Mouse (Mus musculus) T-helper 2 cell (primary cell): ENCODE results near the gene Mettl26.

Experiments
- in situ Hi-C: fragments of 300-600 bp; cut with MboI, MseI; formaldehyde crosslinking; loops from one replicate; pipeline ENCODE4 v1.15.1; 2025; ENCODE audit warnings: high pct_unique_total_duplicates

Mettl26 gene

DNA sequence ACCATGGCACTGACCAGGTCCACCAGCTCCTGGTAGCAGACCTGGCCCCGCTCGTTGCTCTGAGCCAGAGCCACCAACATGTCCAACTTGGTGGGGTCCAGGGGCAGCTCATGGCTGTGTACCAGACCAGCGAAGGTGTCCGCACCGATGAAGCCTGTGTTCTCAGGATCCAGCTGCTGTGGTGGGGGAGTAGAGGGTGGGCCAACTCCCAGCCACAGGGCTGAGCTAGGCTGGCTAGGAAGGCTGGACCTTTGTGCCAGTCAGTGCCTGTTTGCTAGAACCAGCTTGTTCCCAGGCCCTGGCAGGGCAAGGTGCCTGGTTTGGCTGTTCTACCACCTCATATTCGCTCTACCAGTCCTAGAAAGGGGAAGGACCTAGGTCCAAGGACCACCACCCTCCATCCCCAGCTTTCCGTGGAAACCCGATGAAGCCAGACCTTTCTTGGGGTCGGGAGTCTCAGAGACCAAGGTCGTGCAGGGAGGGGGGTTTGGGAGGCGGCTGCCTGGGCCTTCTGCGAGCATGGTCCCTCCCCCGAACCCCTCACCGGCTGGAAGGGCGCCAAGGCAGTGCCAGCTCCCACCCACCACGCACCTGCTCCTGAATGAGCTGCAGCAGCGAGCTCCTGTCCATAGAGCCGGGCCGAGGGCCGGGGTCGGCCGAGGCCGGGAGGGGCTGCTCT lies 38.3 kb upstream of the Mettl26 start:
- in situ Hi-C loops: loop anchor here (10.0 to 25.0 kb wide), 2 partner anchors 1832 to 2001 kb away; partner anchors contain the start of gene Snrpc

DNA sequence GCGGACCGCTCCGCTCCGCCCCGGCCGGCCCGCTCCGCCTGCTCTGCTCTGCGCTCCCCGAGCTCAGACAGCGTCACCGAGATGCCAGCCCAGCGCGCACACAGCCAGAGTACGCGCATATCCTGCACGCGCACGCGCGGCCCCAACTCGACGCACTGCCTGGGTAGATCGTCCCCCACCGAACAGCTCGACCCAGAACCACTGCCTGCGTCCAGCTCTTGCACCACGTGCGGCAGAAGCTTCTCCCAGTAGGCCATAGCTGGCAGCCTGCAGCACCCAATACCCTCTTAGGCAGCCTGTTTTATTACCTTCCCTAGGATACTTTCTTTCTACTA lies 37.8 kb upstream of the Mettl26 start, which contains the start of gene Rhbdl1:
Rhbdl1 (minus strand) TSS at position 220 of the 335 bp plus-strand sequence.
- in situ Hi-C loops: loop anchor here (10.0 to 25.0 kb wide), 2 partner anchors 1832 to 2000 kb away; partner anchors contain the start of gene Snrpc

DNA sequence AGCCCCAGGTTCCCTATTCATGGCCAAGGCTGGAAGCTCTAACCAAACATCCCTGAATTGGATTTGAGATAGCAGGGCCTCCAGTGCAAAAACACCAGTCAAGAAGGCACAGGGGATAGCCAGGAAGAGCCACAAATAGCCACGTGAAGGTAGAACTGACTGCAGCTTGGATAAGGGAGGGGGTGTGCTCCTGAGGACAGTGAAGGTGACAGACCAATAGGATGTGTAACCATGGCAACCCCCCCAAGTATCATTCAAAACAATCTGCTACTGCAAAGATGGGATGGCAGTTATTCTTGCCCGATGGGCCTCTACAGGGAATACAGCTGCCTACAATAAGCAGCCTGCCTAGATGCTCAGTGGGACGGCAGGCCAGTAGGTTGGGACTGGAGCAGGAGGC lies 37.3 kb upstream of the Mettl26 start:
- in situ Hi-C loops: loop anchor here (10.0 to 25.0 kb wide), 2 partner anchors 1833 to 2000 kb away; partner anchors contain the start of gene Snrpc

DNA sequence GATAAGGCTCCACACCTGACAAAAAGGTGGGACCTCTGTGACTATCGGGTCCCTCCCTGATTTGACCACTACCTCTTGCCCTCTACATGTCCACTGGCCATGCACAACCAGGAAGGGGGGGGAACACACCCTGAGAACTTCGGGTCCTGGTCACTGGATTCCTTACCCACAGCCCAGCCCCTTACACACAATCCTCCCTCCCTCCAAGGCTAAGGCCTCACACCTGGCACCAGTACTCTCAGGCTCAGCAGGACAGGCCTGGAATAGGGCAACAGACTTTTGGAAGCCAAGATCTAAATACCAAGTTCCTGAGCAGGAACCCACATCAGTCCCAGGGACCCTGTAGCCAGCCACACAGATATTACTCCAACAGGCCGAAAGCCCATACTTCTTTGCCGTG lies 36.0 kb upstream of the Mettl26 start:
- in situ Hi-C loops: loop anchor here (10.0 to 25.0 kb wide), 2 partner anchors 1834 to 1998 kb away; partner anchors contain the start of gene Snrpc

DNA sequence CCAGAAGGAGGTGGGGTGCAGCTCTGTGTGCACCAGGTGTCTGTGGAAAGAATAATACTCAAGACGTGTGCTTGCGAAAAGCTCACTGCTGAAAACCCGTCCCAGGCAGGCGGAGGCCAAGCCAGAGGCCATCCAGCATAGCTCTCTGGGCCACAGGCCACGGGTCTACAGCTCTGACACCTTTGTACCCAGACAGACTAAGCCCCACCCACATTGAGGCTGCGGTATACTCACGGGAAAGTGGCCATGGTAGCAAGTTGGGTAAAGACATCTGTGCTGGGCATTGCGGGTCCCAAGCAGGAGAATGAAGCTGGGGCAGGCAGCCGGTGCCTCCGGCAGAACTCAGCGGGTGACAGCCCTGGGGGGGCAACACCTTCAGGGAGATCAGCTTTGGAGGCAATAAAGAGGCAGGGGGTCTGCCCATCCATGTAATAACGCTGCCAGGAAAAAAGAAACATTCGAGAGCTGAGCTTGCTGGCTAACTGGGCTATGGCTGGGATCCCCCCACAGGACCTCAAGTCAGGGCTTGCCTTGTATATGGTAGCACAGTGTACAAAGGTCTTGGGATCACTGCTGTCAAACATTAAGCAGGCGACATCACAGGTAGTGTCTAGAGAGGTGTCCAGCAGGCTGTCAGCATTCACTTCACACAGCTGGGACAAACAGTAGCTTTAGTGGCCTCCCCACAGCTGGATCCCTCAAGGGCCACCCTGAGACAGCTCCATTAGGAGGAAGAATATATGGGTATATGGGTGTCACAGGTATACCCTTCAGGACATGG lies 35.2 kb upstream of the Mettl26 start:
- in situ Hi-C loops: loop anchor here (10.0 to 25.0 kb wide), 2 partner anchors 1835 to 1998 kb away; partner anchors contain the start of gene Snrpc

DNA sequence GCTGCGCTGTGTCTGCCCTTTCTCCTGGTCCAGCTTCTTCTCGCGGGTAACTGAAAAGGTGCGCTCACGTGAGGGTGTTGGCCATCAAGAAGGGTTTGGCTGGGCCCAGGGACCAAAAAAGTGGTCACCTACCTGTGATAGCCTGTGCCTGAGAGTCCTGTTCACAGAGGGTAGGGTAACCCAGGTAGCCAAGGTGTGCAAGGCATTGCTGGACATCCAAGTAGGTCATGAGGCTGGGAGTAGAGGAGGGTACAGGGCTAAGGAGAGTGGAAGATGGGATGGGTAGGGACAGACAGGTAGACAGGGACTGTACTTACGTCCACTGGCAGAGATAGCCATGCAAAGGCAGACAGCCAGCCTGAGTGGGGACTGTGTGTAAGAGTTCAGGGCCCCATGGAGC lies 34.4 kb upstream of the Mettl26 start:
- in situ Hi-C loops: loop anchor here (25.0 kb wide), 1 partner anchor 1997 kb away; the partner anchor contains the start of gene Snrpc

DNA sequence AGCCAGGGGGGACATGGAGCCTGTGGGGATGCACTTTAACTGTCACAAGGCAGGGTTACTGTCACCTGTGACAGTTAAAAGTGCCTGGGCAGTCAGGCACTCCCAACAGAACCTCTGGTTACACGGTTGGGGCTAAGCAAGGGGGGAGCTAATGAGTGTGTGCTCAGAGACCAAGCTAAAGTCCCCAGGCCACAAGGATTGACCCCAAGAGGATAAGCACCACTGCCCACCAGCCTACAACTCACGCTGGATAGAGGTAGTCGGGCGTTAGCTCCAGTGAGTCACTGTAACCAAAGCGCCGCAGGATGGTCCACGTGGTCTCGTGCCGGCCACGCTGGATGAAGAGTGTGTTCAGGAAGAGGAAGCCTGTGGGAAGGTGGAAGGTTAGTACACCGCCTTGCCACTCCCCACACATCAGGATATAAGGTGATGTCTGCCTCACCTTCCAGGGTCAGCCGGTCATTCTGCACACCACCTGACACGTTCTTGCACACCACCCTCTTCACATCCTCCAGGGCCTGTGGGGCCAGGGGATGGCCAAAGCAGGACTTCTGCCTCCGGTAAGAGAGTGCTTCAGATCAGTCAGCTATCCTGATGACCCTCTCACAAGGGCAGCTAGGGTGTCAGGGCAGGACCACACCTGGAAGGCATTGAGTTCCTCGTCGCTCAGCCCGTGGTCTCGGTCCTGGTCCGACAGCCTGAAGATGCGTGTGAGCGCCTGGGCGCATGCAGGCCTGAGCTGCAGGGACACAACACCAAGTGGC lies 33.6 kb upstream of the Mettl26 start, which contains the start of gene Gm20683:
Gm20683 (minus strand) TSS at position 647 of the 764 bp plus-strand sequence.
- in situ Hi-C loops: loop anchor here (25.0 kb wide), 1 partner anchor 1996 kb away; the partner anchor contains the start of gene Snrpc

DNA sequence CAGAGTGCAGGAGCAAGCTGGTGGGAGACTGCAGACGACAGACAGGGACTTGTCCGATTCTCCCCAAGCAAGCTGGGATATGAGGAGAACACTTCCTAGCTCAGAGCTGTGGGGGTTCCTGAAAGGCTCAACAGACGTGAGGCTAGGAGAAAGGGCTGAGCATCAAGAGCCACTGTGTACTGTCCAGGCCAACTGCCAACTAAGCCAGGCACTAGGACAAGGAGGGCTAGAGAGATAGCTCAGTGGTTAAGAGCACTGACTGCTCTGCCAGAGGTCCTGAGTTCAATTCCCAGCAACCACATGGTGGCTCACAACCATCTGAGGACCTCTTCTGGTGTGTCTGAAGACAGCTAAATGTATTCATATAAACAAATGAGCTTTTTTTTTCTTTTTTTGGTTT lies 32.4 kb upstream of the Mettl26 start:
- in situ Hi-C loops: loop anchor here (25.0 kb wide), 1 partner anchor 1995 kb away; the partner anchor contains the start of gene Snrpc

DNA sequence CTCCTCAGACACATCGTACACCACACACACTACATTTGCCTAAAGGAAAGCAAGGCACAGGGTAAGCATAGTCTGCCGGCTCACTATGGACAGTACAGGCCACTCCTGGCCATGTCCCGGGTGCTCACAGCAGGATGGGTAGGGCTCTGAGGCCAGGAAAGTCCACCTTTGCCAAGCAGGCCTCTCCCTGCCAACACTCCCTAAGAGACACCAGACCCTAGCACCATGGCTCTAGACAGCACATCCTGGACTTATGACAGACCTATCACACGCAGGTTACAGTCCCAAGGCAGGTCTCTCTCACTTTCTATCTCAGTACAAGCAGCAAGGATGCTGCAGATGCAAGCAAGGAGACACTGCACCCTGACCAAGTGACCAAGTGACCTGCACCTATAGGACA lies 31.8 kb upstream of the Mettl26 start:
- in situ Hi-C loops: loop anchor here (25.0 kb wide), 1 partner anchor 1994 kb away; the partner anchor contains the start of gene Snrpc

DNA sequence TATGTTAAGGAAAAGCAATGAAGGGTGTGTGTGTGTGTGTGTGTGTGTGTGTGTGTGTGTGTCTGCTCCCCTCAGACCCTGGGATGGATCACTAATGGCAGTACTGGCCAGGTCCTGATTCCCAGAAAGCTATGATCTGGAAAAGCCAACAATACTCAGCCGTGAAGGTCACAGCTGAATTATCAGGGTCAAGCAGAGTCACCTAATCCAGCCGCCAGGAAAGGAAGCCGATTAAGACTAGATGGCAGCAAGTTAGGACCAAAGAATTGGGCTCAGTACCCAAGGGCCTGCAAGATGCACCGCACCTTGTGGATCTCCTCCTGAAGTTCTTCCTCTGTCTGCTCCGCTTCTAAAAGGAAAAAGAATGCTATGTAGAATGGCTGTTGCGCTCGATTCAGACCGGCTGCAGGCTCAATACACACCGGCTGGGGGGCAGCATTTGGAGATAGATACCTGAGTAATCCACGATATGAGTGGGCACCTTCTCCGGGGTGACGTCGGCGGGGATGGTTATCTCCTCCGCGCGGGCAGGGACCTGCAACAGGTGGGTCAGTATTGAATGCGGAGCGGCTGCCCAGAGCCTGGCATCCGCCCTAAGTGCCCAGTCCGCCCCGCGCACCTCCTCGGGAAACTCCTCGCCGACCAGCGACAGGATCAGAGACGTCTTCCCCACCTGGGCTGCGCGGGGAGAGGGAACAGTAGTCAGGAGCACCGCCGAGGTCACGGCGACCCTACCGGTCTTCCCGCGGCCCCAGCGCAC lies 31.1 kb upstream of the Mettl26 start:
- in situ Hi-C loops: loop anchor here (25.0 kb wide), 1 partner anchor 1993 kb away; the partner anchor contains the start of gene Snrpc

DNA sequence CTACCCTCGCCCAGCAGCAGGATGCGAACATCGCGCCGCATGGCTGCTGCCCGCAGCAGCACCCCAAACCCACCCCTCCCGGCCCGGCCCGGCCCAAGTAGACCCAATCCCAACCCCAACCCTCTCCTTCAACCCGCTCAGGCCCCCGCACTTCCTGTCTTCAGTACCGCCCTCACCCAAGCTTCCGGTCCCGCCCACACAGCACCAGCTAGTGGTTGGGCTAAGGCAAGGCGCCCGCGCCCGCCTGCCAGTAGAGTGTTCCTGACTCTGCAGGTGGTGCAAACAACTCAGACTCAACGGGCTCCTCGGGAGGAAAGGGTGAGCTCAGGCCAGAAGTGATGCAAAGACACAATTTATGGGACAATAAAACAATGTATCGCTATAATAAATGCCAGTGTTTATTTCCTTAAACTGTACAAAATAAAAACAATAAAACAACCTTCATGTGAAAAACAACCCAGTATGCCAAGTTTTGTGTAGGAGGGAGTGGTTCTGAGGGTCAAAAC lies 30.4 kb upstream of the Mettl26 start, which contains the start of gene Rhot2:
Rhot2 (minus strand) TSS at position 456 of the 506 bp plus-strand sequence.
- in situ Hi-C loops: loop anchor here (25.0 kb wide), 1 partner anchor 1993 kb away; the partner anchor contains the start of gene Snrpc

DNA sequence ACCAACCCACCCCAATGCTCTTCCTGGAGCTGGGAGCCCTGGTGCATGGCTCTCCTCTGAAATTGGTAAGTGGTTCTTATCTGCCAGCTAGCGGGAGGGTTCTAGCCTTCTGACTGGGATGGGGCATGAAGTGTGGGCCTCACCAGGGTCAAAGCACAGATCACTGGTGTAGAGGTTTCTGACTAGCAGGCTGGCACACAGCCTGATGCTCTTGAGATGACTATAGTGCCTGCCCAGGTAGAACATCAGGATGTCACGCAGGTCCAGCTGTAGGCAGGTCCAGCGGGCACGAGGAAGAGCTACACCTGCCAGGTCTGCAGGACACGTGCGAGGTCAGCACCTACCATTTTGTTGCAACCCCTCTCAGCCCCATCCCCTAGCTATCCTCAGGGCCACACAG lies 14.6 kb upstream of the Mettl26 start:
- in situ Hi-C loops: loop anchor here (25.0 kb wide), 1 partner anchor 1398 kb away; the partner anchor contains the start of genes Bricd5, E4f1 and Pgp

DNA sequence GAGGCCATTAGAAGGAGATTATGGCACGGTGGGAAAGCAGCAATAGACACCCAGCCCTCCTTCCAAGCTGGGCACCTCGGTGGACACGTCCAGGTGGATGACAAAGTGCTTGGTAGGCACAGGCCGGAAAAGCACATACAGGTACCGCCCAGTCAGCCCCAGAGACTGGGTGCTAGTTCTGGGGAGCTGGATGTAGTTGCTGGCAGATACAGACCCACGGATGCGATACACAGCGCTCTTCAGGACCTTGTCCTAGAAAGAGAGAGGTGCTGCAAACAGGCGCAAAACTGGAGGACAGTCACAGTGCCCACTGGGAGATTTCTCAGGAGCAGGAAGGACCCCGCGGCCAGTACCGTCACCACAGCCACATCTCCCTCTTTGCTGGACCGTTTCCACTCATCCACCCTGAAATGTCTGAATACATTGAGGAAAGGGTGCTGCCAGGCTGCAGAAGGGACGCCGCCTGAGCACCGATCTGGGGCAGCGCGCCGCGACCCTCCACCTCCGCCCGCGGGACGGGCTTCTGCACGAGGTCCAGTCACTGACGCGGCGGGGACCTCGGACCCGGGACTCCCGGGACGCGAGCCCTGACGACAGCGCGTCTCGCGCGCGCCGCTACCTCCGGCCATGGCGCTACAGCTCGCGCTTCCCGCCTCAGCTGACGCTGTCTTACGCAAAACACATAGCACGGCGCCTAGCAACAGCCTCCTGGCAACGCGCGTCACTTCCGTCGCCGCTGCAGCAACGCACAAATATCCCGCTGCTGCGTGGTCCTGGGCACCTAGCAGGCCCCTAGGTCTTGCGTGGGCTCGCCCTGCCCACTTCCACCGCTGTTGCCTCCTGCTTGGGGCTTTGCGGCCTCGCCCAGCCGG lies 13.8 kb upstream of the Mettl26 start, which contains the start of gene Wdr90:
Wdr90 (minus strand) TSS at position 670 of the 872 bp plus-strand sequence.
- in situ Hi-C loops: loop anchor here (25.0 kb wide), 1 partner anchor 1399 kb away; the partner anchor contains the start of genes Bricd5, E4f1 and Pgp

DNA sequence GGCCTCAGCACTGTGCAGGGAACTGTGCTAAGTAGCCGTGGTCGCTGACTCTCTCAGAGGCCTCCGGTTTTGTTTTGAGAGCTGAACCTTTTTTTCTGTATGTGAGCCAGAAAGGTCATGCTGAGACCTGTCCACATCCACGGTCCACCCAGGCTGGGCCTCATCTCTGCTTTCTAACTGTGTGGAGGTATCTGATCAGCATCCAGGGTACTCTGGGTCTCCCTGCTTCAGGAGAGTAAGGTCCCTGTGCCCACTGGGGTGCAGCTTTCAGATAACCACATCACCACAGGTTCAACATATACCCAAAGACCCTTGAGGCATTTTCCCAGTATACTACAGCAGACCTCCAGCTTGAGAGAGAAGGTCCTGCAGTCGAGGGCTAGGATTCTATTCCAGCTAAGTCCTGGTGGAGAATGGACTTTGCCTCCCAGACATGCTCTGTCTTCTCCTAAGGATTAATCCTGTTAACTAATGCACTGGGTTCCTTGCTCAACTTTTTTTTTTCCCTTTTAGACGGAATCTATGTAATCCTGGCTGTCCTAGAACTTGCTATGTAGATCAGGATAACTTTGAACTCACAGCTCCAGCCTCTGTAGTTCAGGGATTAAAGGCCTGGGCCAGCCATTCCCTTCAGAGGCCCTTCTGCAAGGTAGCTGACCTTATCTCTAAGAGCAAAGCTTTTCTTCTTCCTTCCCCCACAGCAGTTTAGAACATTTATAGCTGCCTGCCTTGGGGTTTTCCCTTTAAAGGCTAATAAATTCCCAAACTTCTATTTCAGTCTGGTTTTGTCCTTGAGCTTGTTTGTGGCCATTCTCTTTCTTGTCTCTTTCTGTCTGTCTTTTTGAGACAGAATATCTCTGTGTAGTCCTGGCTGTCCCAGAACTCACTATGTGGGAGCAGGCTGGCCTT lies 12.9 kb upstream of the Mettl26 start:
- in situ Hi-C loops: loop anchor here (25.0 kb wide), 1 partner anchor 1400 kb away; the partner anchor contains the start of genes Bricd5, E4f1 and Pgp

DNA sequence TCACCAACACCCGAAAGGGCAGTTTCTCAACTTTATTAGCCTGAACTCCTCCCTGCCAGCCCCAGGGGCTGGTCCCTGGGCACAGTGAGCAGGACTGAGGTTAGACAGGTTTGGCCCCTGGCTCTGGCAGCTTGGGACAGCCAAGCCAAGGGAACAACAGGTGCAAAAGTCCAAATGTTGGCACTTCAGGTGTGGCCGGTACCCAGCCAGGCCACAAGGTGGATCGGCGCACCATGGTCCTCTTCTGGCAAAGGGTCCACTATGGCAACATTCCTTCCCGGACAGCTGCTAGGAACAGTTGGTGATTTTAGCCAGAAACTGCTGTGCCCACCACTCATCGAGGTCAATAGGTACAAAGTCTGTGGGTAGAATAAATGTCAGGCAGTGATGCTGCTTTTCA lies 11.2 kb upstream of the Mettl26 start:
- in situ Hi-C loops: loop anchor here (25.0 kb wide), 1 partner anchor 1401 kb away; the partner anchor contains the start of genes Bricd5, E4f1 and Pgp

DNA sequence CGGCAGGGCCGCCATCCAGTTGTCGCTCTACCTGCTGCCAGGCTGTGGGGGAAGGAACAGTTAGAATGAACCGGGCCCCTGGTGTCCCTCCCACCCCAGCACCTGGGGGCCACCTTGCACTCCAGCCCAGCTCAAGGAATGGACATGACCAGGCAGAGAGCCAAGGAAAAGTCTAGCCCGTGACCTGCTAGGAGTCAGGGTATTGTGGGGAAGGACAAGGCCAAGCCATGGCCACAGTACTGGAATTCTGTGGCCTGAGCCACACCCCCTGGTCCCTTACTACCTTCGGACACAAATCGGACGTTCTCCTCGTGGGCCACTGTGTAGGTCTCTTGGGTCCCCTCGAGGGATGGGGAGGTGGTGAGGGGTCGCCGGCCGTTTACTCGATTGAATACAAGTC lies 10.6 kb upstream of the Mettl26 start:
- in situ Hi-C loops: loop anchor here (25.0 kb wide), 1 partner anchor 1402 kb away; the partner anchor contains the start of genes Bricd5, E4f1 and Pgp

DNA sequence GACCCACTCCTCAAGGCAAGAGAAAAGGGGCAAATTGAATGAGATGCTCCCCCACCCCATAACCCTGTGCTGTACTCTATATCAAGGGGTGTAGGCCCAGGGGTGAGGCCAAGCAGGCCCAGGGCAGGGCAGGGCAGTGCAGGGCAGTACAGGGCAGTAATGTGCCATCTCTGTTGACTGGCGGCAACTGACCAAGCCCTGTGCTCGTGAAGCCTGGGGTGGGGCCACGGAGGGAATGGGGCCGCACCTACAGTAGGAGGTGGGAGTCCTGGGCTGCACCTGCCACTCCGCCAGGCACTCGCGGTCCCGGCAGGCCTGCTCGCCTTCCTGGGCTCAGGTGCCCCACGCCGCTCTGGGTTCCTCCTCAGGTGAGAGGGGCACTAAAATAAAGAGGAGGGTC lies 9.6 kb upstream of the Mettl26 start:
- in situ Hi-C loops: loop anchor here (25.0 kb wide), 1 partner anchor 1403 kb away; the partner anchor contains the start of genes Bricd5, E4f1 and Pgp
